Mouse (Mus musculus) testis, adult 2 months (tissue): ENCODE data around the gene Dapk2.

Source experiments
- CTCF ChIP-seq: fragments of 200-500 bp; IDR thresholded peaks from 2 replicates; pipeline ENCODE4 v1.5.1; 2012; ENCODE audit warnings: low read depth, mild to moderate bottlenecking, inconsistent platforms, low read length, moderate library complexity; ENCODE audit not compliant: control insufficient read depth, insufficient read depth, insufficient replicate concordance
- POLR2A ChIP-seq: fragments of 200-500 bp; IDR thresholded peaks from 2 replicates; pipeline ENCODE4 v1.6.1; 2012; ENCODE audit warnings: low read depth, mild to moderate bottlenecking, inconsistent platforms, low read length, moderate library complexity; ENCODE audit not compliant: control insufficient read depth

DNA sequence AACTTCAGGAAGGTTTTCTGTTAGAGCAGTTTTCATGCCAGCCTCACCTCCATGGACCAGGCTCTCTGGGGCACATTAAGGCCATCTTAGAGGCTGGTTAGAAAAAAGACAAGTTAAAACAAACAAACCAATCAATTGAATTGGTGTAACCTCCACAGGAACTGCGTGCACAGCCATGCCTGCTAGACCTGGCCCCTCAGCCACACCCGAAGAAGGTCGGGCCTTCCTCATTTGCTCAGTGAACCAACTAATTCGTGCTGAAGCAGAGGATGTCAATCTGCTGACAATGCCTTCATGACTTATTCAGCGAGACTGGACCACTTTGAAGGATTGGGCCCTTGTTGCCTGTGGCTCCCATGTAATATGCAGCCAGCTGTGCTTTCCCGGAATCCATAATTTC, 28.4 kb downstream of the Dapk2 start:
- TF ChIP-seq CTCF (no peak), POLR2A (no peak)
